Mouse (Mus musculus): ENCODE measurements around the gene Arid2.
A peak's percentile ranks its signal among the peaks of the same experiment; 100 is the strongest.
"Not testable (repeated sequence)": the region's sequence is repeated elsewhere in the genome, so short reads cannot be mapped to it uniquely, and the experiment has no call there.

The Arid2 gene

GRCm38 (mm10) chr15:96287369-96287975, at the start of gene Arid2:
Gene Arid2, plus strand, starts transcription at chr15:96287518.
- peak; percentile 45 for DNase-seq (ENCODE audit: low spot score)

DNA sequence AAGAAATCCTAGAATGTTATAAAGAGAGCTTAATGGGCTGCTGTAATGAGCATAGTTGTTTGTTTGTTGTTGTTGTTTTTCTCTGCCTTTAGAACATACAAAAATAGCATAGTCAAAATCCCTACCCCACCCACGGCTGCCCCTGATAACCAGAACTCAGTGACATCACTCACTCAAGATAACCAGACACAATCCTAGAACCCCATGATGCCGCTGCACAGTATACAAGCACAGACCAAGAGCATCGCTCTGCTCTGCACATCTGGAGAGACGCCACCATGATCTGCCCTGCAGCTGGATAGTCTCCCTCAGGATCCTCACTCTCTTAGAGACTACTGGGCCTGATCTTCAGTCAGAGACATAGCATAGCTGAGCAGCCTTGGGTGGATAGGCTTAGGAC, 49.2 kb upstream of the Arid2 start:
- no peak for DNase-seq (ENCODE audit: low spot score)

- DNase-seq (ENCODE audit: low spot score): no peak
Observed at GRCm38 (mm10) chr15:96244171-96244570, 43.1 kb upstream of the Arid2 start.

DNA sequence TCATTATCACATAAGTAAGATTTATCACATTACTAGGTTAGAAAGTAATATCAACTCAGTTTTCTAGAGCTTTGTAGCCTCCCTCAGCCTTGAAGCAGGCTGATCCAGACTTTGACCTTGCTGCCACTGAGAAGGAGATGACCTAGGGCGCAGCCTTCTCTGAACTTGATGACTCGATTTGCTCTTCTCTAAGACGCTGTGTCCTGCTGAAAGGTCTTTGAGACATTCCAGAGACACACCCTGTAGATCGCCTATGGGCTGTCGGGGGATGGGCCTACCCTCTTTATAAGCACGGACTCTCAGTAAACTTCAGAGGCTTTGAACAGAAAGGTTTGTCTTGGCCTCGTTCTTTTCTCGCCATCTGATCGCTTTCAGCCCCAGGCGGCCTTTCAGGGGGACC, 42.6 kb upstream of the Arid2 start:
- not testable (repeated sequence) for DNase-seq (ENCODE audit: low spot score)

GRCm38 (mm10) chr15:96253827-96254226, 33.5 kb upstream of the Arid2 start:
- DNase-seq (ENCODE audit: low spot score): no peak

DNA sequence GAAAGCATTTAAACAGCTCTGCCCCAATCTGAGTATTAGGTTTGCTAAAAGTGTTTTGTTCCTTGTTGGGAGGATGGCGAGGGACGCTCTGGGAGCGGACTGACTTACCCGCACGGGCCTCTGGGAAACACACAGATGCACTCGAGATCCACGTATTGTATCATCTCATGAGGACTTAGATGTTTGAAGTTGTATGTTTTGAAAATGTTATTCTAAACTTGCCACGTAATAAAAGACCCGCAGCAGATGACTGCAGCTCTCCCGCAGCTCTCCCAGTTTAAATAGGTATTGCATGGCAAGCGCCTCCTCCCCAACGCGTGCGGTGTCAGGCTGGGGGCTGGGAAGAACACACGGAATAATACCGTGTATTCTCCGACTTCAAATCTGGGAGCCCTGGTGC, 33.0 kb upstream of the Arid2 start:
- DNase-seq (ENCODE audit: low spot score): no peak

DNA sequence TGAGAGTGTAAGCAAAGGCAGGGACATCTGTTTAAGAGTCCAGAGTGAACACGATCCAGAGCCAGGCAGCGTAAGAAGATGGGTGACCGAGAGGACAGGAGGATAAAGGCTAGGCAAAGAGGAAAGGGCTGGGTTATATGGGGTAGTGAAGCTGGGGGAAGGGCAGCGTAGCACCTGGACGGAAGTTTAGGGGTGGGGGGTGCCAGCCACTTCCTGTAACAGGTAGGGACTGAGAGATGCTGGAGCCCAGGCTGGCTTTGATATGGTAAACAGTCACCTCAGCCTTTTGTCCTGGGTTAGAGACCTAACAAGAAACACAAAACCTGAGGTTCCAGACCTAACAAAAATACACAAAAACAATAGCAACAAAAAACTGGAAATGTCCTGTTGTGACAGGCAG, 29.5 kb upstream of the Arid2 start:
- DNase-seq (ENCODE audit: low spot score): no peak

DNA sequence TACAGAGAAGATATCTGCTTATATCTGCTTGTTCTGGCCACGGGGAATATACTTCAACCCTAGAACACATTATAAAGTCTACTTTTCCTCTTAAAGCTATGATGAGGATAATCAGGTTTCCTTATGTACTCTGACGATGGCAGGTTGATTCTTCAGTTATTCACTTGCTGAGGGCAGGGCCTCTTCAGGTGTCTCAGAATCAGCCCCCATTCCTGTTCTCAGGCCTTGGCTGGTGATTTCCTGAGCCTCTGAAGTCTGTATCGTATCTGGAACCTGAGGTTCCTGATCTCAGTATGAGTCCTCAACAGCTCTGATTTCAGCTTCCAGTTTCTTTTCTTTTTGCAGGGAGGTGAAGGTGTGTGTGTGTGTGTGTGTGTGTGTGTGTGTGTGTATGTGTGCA, 22.7 kb upstream of the Arid2 start:
- DNase-seq (ENCODE audit: low spot score): no peak

GRCm38 (mm10) chr15:96267933-96268332, 19.4 kb upstream of the Arid2 start:
- no peak for DNase-seq (ENCODE audit: low spot score)

- no peak for DNase-seq (ENCODE audit: low spot score)
Observed at GRCm38 (mm10) chr15:96268610-96269009, 18.7 kb upstream of the Arid2 start.

- DNase-seq (ENCODE audit: low spot score): no peak
Observed at GRCm38 (mm10) chr15:96269402-96269801, 17.9 kb upstream of the Arid2 start.

- no peak for DNase-seq (ENCODE audit: low spot score)
Observed at GRCm38 (mm10) chr15:96270272-96270880, 16.9 kb upstream of the Arid2 start.

GRCm38 (mm10) chr15:96272356-96272755, 15.0 kb upstream of the Arid2 start:
- no peak for DNase-seq (ENCODE audit: low spot score)

- DNase-seq (ENCODE audit: low spot score): no peak
Observed at GRCm38 (mm10) chr15:96274341-96274740, 13.0 kb upstream of the Arid2 start.

- no peak for DNase-seq (ENCODE audit: low spot score)
Observed at GRCm38 (mm10) chr15:96275198-96275597, 12.1 kb upstream of the Arid2 start.

DNA sequence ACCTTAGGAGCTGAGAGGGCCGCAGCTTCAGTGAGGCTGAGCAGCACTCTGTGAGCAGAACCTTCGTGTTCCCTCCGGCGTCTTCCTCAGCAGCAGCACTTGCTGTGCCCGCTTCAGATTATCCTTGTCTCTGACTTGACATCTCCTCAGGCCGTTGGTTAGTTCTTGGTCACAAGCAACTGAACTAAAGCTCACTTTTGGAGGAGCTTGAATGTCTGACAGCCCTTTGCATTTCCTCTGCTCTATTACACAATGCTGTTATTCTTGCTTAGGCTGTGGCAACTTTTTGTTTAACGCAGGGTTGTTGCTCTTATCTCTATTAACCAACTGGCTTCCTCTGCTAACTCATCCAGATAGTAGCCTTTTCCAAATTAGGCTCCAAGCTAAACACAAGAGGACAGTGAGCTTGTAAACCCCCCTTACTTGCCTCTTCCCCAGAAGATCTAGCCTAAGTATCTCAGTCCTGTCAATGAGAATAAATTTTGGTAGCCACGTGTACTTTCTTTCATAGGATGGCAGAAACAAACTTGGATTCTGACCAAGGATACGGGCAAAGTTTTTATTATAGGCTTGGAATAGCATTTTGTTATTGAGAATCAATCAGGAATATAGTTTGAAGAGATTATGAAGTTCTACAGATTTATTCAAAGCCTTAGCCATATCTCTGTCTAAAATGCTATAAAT, 11.4 kb upstream of the Arid2 start:
- DNase-seq (ENCODE audit: low spot score): no peak

- DNase-seq (ENCODE audit: low spot score): no peak
Observed at GRCm38 (mm10) chr15:96277061-96277460, 10.3 kb upstream of the Arid2 start.

DNA sequence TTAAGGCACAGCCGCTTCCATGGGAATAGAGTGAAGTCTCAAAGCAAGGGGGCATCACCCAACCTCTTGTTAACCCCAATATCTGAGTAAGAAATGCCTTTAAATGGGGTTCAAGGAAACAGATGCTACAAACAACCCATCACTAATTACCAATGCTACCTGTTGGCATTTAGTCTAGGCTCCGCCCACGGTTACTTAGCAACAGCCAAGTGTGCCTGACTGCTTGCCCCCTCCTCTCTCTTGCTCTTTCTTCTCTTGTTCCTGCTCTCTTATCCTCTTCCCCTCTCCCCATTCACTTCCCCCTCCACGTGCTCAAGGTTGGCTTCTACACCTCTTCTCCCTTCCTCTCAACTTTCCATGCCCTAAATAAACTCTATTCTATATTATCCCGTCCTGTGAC, 6.1 kb upstream of the Arid2 start:
- no peak for DNase-seq (ENCODE audit: low spot score)

DNA sequence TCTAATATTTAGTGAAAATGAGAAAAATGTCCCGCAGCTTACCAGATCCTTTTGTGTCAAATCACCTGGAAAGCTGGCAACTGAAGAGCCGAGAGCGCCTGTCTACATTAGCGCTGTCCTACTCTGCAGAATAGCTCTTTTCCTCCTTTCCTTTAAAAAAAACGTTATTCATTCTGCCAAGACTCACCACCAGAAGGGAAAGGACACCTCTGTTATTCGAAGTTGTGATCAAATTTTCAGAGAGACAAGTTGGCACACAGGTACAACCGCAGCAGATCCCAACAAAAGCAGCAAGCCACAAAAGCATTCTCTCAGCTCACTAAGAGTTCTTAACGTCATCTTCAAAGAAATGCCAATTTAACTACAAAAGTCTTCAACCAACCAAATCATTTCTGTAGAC, 4.2 kb upstream of the Arid2 start:
- DNase-seq (ENCODE audit: low spot score): no peak

GRCm38 (mm10) chr15:96283920-96284431, 3.3 kb upstream of the Arid2 start:
- no peak for DNase-seq (ENCODE audit: low spot score)

- DNase-seq (ENCODE audit: low spot score): peak; percentile 15
Observed at GRCm38 (mm10) chr15:96284711-96285322, 2.5 kb upstream of the Arid2 start.

DNA sequence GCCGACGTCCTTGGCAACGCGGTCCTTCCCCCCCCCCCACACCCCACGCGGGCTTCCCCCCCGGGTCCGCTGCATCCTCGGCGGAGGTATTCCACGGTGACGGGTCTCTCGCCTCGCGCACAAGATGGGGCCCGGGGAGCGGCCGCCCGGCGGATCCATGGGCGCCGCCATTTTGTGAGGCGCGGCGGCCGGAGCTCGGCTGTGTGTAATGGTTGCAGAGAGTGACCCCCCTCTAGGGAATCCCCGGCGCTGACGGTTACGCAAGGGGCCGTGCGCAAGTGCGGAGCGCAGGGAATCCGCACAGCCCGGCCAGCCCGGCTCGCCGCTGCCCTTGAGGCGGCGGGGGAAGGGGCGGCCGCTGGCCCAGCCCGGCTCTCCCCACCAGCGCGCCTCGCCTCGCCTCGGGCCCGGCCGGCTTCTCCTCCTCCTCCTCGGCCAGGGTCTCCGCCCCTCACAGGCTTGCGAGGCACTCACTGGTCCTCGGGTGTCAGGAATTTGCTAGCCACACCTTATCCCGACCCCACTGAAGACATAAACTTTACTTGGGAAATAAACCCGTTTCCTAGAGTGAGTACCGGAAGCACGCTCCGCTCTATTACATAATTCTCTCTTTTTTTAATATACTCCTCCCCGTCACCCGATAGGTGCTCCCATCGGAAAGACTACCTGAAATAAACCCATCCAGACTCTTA, 1.8 kb upstream of the Arid2 start:
- DNase-seq (ENCODE audit: low spot score): peak; percentile 90

Data from ovary, adult 18-20 months (tissue).